Mouse (Mus musculus): ENCODE results near the gene Flvcr2. TPM values are rescaled to one million over a fixed set of nuclear protein-coding genes. Genes with fewer than 3 reads are reported as not detected.

The Flvcr2 gene
- total RNA-seq, 1 experiment = 6.7 TPM

- no peaks in the 10 kb centered on the region for H3K4me1 ChIP-seq (ENCODE audit: control insufficient read depth in 2 of 2, insufficient read depth in 2 of 2, low read length in 2 of 2, poor library complexity in 1 of 2)
- H3K9ac ChIP-seq (ENCODE audit: insufficient read depth, low read depth, low read length, poor library complexity, severe bottlenecking) = no peak overlapping the region
- H3K27ac ChIP-seq (ENCODE audit: insufficient read depth, low read depth, low read length, poor library complexity, severe bottlenecking) = no peak overlapping the region
- in situ Hi-C loops (cut with MboI; ENCODE audit: low sequenced_read_pairs in 2 of 2, unreplicated experiment in 2 of 2) = no loop called here
- no peak overlapping the region for H3K4me3 ChIP-seq (ENCODE audit: insufficient read depth in 1 of 2, low read depth in 1 of 2, low read length in 2 of 2, poor library complexity in 1 of 2, severe bottlenecking in 1 of 2)
- TF ChIP-seq HCFC1 (IDR thresholded peaks at IDR 0.05; ENCODE audit: borderline replicate concordance, insufficient read depth, low read length) (no peak), ZC3H11A (IDR thresholded peaks at IDR 0.05; ENCODE audit: borderline replicate concordance, low read depth, low read length) (no peak), ZNF384 (IDR thresholded peaks at IDR 0.05; ENCODE audit: low read depth, low read length) (no peak), MAFK (IDR thresholded peaks at IDR 0.05; ENCODE audit: insufficient read depth, low read depth, low read length) (no peak), CHD2 (IDR thresholded peaks at IDR 0.05; ENCODE audit: low read depth, low read length) (no peak)
- no peaks in the 10 kb centered on the region for H3K9me3 ChIP-seq (ENCODE audit: control insufficient read depth, insufficient read depth, low read depth, low read length)
- DNase-seq (ENCODE audit: low read depth, low spot score) = no peak
- H3K36me3 ChIP-seq (ENCODE audit: control insufficient read depth, insufficient read depth, low read length, poor library complexity, severe bottlenecking) = no peaks in the 10 kb centered on the region
Measured at GRCm38 (mm10) chr12:85736203-85736602, 10.1 kb upstream of the Flvcr2 start.

- in situ Hi-C loops (cut with MboI; ENCODE audit: low sequenced_read_pairs in 2 of 2, unreplicated experiment in 2 of 2) = no loop called here
- no peak for DNase-seq (ENCODE audit: low read depth, low spot score)
Measured at GRCm38 (mm10) chr12:85736960-85737359, 9.4 kb upstream of the Flvcr2 start.

GRCm38 (mm10) chr12:85746696-85747219 lies 419 bp downstream of the Flvcr2 start:
- Histone ChIP-seq H3K9me3 (ENCODE audit: control insufficient read depth, insufficient read depth, low read depth, low read length) (no peaks in the 10 kb centered on the region), H3K36me3 (ENCODE audit: control insufficient read depth, insufficient read depth, low read length, poor library complexity, severe bottlenecking) (no peaks in the 10 kb centered on the region), H3K9ac (ENCODE audit: insufficient read depth, low read depth, low read length, poor library complexity, severe bottlenecking) (peak overlapping the region; percentile 58), H3K4me1 (ENCODE audit: control insufficient read depth in 2 of 2, insufficient read depth in 2 of 2, low read length in 2 of 2, poor library complexity in 1 of 2) (peaks cover 0 to 6% of the 10 kb centered on the region in 2 experiments; a peak in 1 of 4 replicates), H3K4me3 (ENCODE audit: insufficient read depth in 1 of 2, low read depth in 1 of 2, low read length in 2 of 2, poor library complexity in 1 of 2, severe bottlenecking in 1 of 2) (peak overlapping the region; percentile 72 to 76), H3K27ac (ENCODE audit: insufficient read depth, low read depth, low read length, poor library complexity, severe bottlenecking) (no peak overlapping the region)
- no peak for DNase-seq (ENCODE audit: low read depth, low spot score)
- in situ Hi-C loops (cut with MboI; ENCODE audit: low sequenced_read_pairs in 2 of 2, unreplicated experiment in 2 of 2) = no loop called here
- TF ChIP-seq MAFK (IDR thresholded peaks at IDR 0.05; ENCODE audit: insufficient read depth, low read depth, low read length) (no peak), ZC3H11A (IDR thresholded peaks at IDR 0.05; ENCODE audit: borderline replicate concordance, low read depth, low read length) (no peak), HCFC1 (IDR thresholded peaks at IDR 0.05; ENCODE audit: borderline replicate concordance, insufficient read depth, low read length) (no peak), ZNF384 (IDR thresholded peaks at IDR 0.05; ENCODE audit: low read depth, low read length) (no peak), CHD2 (IDR thresholded peaks at IDR 0.05; ENCODE audit: low read depth, low read length) (no peak)

More at GRCm38 (mm10) chr12:85736960-85737359, 9.4 kb upstream of the Flvcr2 start:
- H3K27ac ChIP-seq (ENCODE audit: insufficient read depth, low read depth, low read length, poor library complexity, severe bottlenecking) = no peak overlapping the region
- no peak overlapping the region for H3K9ac ChIP-seq (ENCODE audit: insufficient read depth, low read depth, low read length, poor library complexity, severe bottlenecking)
- H3K4me1 ChIP-seq (ENCODE audit: control insufficient read depth in 2 of 2, insufficient read depth in 2 of 2, low read length in 2 of 2, poor library complexity in 1 of 2) = no peaks in the 10 kb centered on the region
- no peaks in the 10 kb centered on the region for H3K36me3 ChIP-seq (ENCODE audit: control insufficient read depth, insufficient read depth, low read length, poor library complexity, severe bottlenecking)
- TF ChIP-seq ZC3H11A (IDR thresholded peaks at IDR 0.05; ENCODE audit: borderline replicate concordance, low read depth, low read length) (no peak), MAFK (IDR thresholded peaks at IDR 0.05; ENCODE audit: insufficient read depth, low read depth, low read length) (no peak), HCFC1 (IDR thresholded peaks at IDR 0.05; ENCODE audit: borderline replicate concordance, insufficient read depth, low read length) (no peak), CHD2 (IDR thresholded peaks at IDR 0.05; ENCODE audit: low read depth, low read length) (no peak), ZNF384 (IDR thresholded peaks at IDR 0.05; ENCODE audit: low read depth, low read length) (no peak)
- H3K4me3 ChIP-seq (ENCODE audit: insufficient read depth in 1 of 2, low read depth in 1 of 2, low read length in 2 of 2, poor library complexity in 1 of 2, severe bottlenecking in 1 of 2) = no peak overlapping the region
- H3K9me3 ChIP-seq (ENCODE audit: control insufficient read depth, insufficient read depth, low read depth, low read length) = no peaks in the 10 kb centered on the region

GRCm38 (mm10) chr12:85747343-85747742 lies 1.0 kb downstream of the Flvcr2 start:
- no peak overlapping the region for H3K27ac ChIP-seq (ENCODE audit: insufficient read depth, low read depth, low read length, poor library complexity, severe bottlenecking)
- peaks cover 0 to 6% of the 10 kb centered on the region in 2 experiments; a peak in 1 of 4 replicates for H3K4me1 ChIP-seq (ENCODE audit: control insufficient read depth in 2 of 2, insufficient read depth in 2 of 2, low read length in 2 of 2, poor library complexity in 1 of 2)
- H3K4me3 ChIP-seq (ENCODE audit: insufficient read depth in 1 of 2, low read depth in 1 of 2, low read length in 2 of 2, poor library complexity in 1 of 2, severe bottlenecking in 1 of 2) = peak overlapping the region; percentile 72 to 76; a peak in 2 of 4 replicates
- no peak for DNase-seq (ENCODE audit: low read depth, low spot score)
- H3K36me3 ChIP-seq (ENCODE audit: control insufficient read depth, insufficient read depth, low read length, poor library complexity, severe bottlenecking) = no peaks in the 10 kb centered on the region
- no peaks in the 10 kb centered on the region for H3K9me3 ChIP-seq (ENCODE audit: control insufficient read depth, insufficient read depth, low read depth, low read length)
- H3K9ac ChIP-seq (ENCODE audit: insufficient read depth, low read depth, low read length, poor library complexity, severe bottlenecking) = no peak overlapping the region
- in situ Hi-C loops (cut with MboI; ENCODE audit: low sequenced_read_pairs in 2 of 2, unreplicated experiment in 2 of 2) = no loop called here
- TF ChIP-seq ZNF384 (IDR thresholded peaks at IDR 0.05; ENCODE audit: low read depth, low read length) = no peak
- no peak for TF ChIP-seq MAFK (IDR thresholded peaks at IDR 0.05; ENCODE audit: insufficient read depth, low read depth, low read length)
- no peak for TF ChIP-seq CHD2 (IDR thresholded peaks at IDR 0.05; ENCODE audit: low read depth, low read length)
- no peak for TF ChIP-seq ZC3H11A (IDR thresholded peaks at IDR 0.05; ENCODE audit: borderline replicate concordance, low read depth, low read length)
- TF ChIP-seq HCFC1 (IDR thresholded peaks at IDR 0.05; ENCODE audit: borderline replicate concordance, insufficient read depth, low read length) = no peak

All from ES-E14 (cell line).